Mouse (Mus musculus): ENCODE results near the gene Ctnna3. TPM values are rescaled to one million over a fixed set of nuclear protein-coding genes. Genes with fewer than 3 reads are reported as not detected.
"Not testable (repeated sequence)": the region's sequence is repeated elsewhere in the genome, so short reads cannot be mapped to it uniquely, and the experiment has no call there.

Gene Ctnna3
- total and polyA plus RNA-seq, 2 experiments from 2014 or later = 0.51 to 0.52 TPM

- Histone ChIP-seq H3K27ac (ENCODE audit: low read depth, low read length) (no peak overlapping the region), H3K4me1 (ENCODE audit: insufficient read depth) (no peaks in the 10 kb centered on the region), H3K4me2 (ENCODE audit: low read depth) (no peak overlapping the region), H3K9ac (no peak overlapping the region), H3K9me3 (ENCODE audit: low read length) (no peaks in the 10 kb centered on the region), H3K27me3 (ENCODE audit: insufficient read depth, low read length) (no peaks in the 10 kb centered on the region), H3K4me3 (ENCODE audit: low read depth, low read length) (no peak overlapping the region), H3K36me3 (ENCODE audit: insufficient read depth) (no peaks in the 10 kb centered on the region)
- TF ChIP-seq CTCF (IDR thresholded peaks at IDR 0.05; ENCODE audit: low read depth) = no peak
- no peak for ATAC-seq
- WGBS = 83% methylated on average over 3 of the region's 3 CpGs
- DNase-seq = no peak
Measured at GRCm38 (mm10) chr10:64901726-64902125, 1471.8 kb downstream of the Ctnna3 start.

- no peak; the same call in 1 of the 2 replicates for ATAC-seq
- Histone ChIP-seq H3K27me3 (ENCODE audit: insufficient read depth, low read length) (no peaks in the 10 kb centered on the region), H3K9ac (no peak overlapping the region), H3K4me2 (ENCODE audit: low read depth) (no peak overlapping the region), H3K9me3 (ENCODE audit: low read length) (no peaks in the 10 kb centered on the region), H3K36me3 (ENCODE audit: insufficient read depth) (no peaks in the 10 kb centered on the region), H3K4me3 (ENCODE audit: low read depth, low read length) (no peak overlapping the region), H3K4me1 (ENCODE audit: insufficient read depth) (no peaks in the 10 kb centered on the region), H3K27ac (ENCODE audit: low read depth, low read length) (no peak overlapping the region)
- peak; percentile 34 for DNase-seq
- TF ChIP-seq CTCF (IDR thresholded peaks at IDR 0.05; ENCODE audit: low read depth) = no peak
- 47% methylated on average over 7 of the region's 7 CpGs for WGBS
Measured at GRCm38 (mm10) chr10:64940975-64941374, 1511.1 kb downstream of the Ctnna3 start.

- ATAC-seq (no peak), DNase-seq (no peak)
- Histone ChIP-seq H3K4me1 (ENCODE audit: insufficient read depth) (no peaks in the 10 kb centered on the region), H3K9me3 (ENCODE audit: low read length) (no peaks in the 10 kb centered on the region), H3K4me3 (ENCODE audit: low read depth, low read length) (no peak overlapping the region), H3K9ac (no peak overlapping the region), H3K4me2 (ENCODE audit: low read depth) (no peak overlapping the region), H3K27ac (ENCODE audit: low read depth, low read length) (no peak overlapping the region), H3K27me3 (ENCODE audit: insufficient read depth, low read length) (no peaks in the 10 kb centered on the region), H3K36me3 (ENCODE audit: insufficient read depth) (no peaks in the 10 kb centered on the region)
- no peak for TF ChIP-seq CTCF (IDR thresholded peaks at IDR 0.05; ENCODE audit: low read depth)
Measured at GRCm38 (mm10) chr10:64958391-64958790, 1528.5 kb downstream of the Ctnna3 start.

- DNase-seq (no peak), ATAC-seq (no peak)
- Histone ChIP-seq H3K27ac (ENCODE audit: low read depth, low read length) (no peak overlapping the region), H3K9ac (no peak overlapping the region), H3K27me3 (ENCODE audit: insufficient read depth, low read length) (no peaks in the 10 kb centered on the region), H3K4me3 (ENCODE audit: low read depth, low read length) (no peak overlapping the region), H3K4me1 (ENCODE audit: insufficient read depth) (no peaks in the 10 kb centered on the region), H3K4me2 (ENCODE audit: low read depth) (no peak overlapping the region), H3K9me3 (ENCODE audit: low read length) (no peaks in the 10 kb centered on the region), H3K36me3 (ENCODE audit: insufficient read depth) (no peaks in the 10 kb centered on the region)
- 34% methylated on average over 3 of the region's 3 CpGs for WGBS
- TF ChIP-seq CTCF (IDR thresholded peaks at IDR 0.05; ENCODE audit: low read depth) = no peak
Measured at GRCm38 (mm10) chr10:64992871-64993270, 1563.0 kb downstream of the Ctnna3 start.

DNA sequence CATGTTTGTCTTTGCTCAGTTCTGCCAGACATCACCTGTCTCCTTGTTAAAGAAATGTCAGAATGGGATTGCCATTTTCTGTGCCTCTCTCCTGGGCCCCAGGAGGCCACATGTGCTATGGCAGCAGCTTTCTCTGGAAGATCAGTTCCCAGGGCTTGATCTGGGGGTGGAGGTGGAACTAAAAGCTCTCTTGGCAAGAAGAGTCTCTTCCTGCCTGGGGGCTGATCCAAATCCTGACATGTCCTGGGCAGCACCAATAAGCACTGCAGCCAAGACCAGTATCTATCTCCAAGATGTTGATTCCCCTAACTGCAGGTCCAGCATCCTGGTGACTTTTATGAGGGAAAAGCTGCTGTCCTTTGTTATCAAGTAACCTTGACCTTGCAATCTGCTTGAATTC is 1583.6 kb downstream of the Ctnna3 start:
- no peaks in the 10 kb centered on the region for H3K4me1 ChIP-seq (ENCODE audit: insufficient read depth)
- H3K36me3 ChIP-seq (ENCODE audit: insufficient read depth) = no peaks in the 10 kb centered on the region
- no peaks in the 10 kb centered on the region for H3K27me3 ChIP-seq (ENCODE audit: insufficient read depth, low read length)
- no peak overlapping the region for H3K4me2 ChIP-seq (ENCODE audit: low read depth)
- no peak overlapping the region for H3K27ac ChIP-seq (ENCODE audit: low read depth, low read length)
- TF ChIP-seq CTCF (IDR thresholded peaks at IDR 0.05; ENCODE audit: low read depth) = no peak
- ATAC-seq (no peak), DNase-seq (no peak)
- no peak overlapping the region for H3K4me3 ChIP-seq (ENCODE audit: low read depth, low read length)
- no peaks in the 10 kb centered on the region for H3K9me3 ChIP-seq (ENCODE audit: low read length)
- no peak overlapping the region for H3K9ac ChIP-seq

DNA sequence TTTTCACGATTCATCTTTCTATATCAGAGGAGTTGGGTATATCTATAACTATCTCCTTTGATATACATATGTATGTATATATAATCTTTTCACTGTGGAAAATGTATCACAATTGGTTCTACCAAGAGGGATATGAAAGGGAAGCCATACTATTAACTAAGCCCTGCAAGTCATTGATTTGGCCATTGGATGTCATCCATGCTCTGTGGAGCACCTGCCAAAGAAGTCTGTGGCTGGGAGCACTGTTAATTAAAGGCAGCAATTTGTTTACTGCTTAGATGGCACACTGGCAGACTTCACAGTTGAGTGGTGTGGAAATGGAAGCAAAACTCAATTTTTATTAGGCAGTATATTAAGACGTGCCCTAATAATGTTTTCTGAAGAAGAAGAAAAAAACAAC is 1592.8 kb downstream of the Ctnna3 start:
- no peaks in the 10 kb centered on the region for H3K36me3 ChIP-seq (ENCODE audit: insufficient read depth)
- no peaks in the 10 kb centered on the region for H3K27me3 ChIP-seq (ENCODE audit: insufficient read depth, low read length)
- no peak for ATAC-seq
- H3K9ac ChIP-seq = no peak overlapping the region
- H3K4me2 ChIP-seq (ENCODE audit: low read depth) = no peak overlapping the region
- peak; percentile 12 for DNase-seq
- no peak for TF ChIP-seq CTCF (IDR thresholded peaks at IDR 0.05; ENCODE audit: low read depth)
- WGBS = 86% methylated on average over 2 of the region's 2 CpGs
- H3K4me1 ChIP-seq (ENCODE audit: insufficient read depth) = no peaks in the 10 kb centered on the region
- no peaks in the 10 kb centered on the region for H3K9me3 ChIP-seq (ENCODE audit: low read length)
- no peak overlapping the region for H3K27ac ChIP-seq (ENCODE audit: low read depth, low read length)
- H3K4me3 ChIP-seq (ENCODE audit: low read depth, low read length) = no peak overlapping the region

DNA sequence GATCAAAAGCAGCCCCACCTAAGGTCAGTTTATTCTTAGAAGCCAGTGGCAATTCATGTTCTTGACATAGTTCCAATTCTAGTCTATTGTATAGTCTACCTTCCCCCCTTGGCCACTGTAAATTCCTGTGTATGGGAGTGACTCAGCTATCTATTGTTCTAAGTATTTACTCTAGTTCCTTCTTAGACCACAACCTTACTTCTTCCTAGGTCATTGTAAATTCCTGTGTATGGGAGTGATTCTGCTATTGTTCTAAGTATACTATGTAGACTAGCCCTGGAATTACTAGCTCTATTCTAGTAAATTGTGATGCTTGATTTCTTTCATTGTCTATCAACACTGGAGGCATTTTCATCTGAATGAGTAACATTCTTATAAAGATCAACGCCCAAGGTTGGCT is 1603.6 kb downstream of the Ctnna3 start:
- ATAC-seq; H3K4me1 ChIP-seq (ENCODE audit: insufficient read depth); H3K27ac ChIP-seq (ENCODE audit: low read depth, low read length); H3K27me3 ChIP-seq (ENCODE audit: insufficient read depth, low read length); DNase-seq; H3K4me3 ChIP-seq (ENCODE audit: low read depth, low read length); H3K9me3 ChIP-seq (ENCODE audit: low read length); H3K4me2 ChIP-seq (ENCODE audit: low read depth); H3K36me3 ChIP-seq (ENCODE audit: insufficient read depth); H3K9ac ChIP-seq: not testable (repeated sequence)
- 76% methylated on average over 1 of the region's 1 CpGs for WGBS

Other genes starting within 250 kb of the Ctnna3 start
- gene Mypn, start 226.1 kb upstream of the Ctnna3 start, total RNA-seq (2014; rRNA removed) = 0.62 and 1.2 TPM in 2 replicates
- gene Mypn, start 226.1 kb upstream of the Ctnna3 start, polyA plus RNA-seq (2015; fragmentation: Nextera tagmentation; extraction: Ambion mirVana) = 0.36 and 0.67 TPM in 2 replicates
- gene Herc4, start 186.3 kb upstream of the Ctnna3 start, total RNA-seq (2014; rRNA removed) = 44.4 and 49.3 TPM in 2 replicates
- 17.8 and 21.3 TPM in 2 replicates for gene Herc4, start 186.3 kb upstream of the Ctnna3 start, polyA plus RNA-seq (2015; fragmentation: Nextera tagmentation; extraction: Ambion mirVana)
- gene Sirt1, start 48.4 kb upstream of the Ctnna3 start, total RNA-seq (2014; rRNA removed) = 24.0 and 28.3 TPM in 2 replicates
- gene Sirt1, start 48.4 kb upstream of the Ctnna3 start, polyA plus RNA-seq (2015; fragmentation: Nextera tagmentation; extraction: Ambion mirVana) = 2.7 and 3.3 TPM in 2 replicates
- 5.6 and 8.4 TPM in 2 replicates for gene Dnajc12, start 47.7 kb upstream of the Ctnna3 start, total RNA-seq (2014; rRNA removed)
- gene Dnajc12, start 47.7 kb upstream of the Ctnna3 start, polyA plus RNA-seq (2015; fragmentation: Nextera tagmentation; extraction: Ambion mirVana) = 8.0 and 11.0 TPM in 2 replicates
- gene Gm7075, start 8.3 kb upstream of the Ctnna3 start, total RNA-seq (2014; rRNA removed) = not detected in 2 replicates
- gene Gm7075, start 8.3 kb upstream of the Ctnna3 start, polyA plus RNA-seq (2015; fragmentation: Nextera tagmentation; extraction: Ambion mirVana) = not detected in 2 replicates

Measured in forebrain, postnatal 0 days (tissue).